Mouse (Mus musculus): Measurements from ENCODE around the gene Runx3. TPM values are rescaled to one million over a fixed set of nuclear protein-coding genes. Genes with fewer than 3 reads are reported as not detected.

Runx3 gene
- 19.0 TPM for polyA plus RNA-seq (2017; shearing (Covaris generic))

DNA sequence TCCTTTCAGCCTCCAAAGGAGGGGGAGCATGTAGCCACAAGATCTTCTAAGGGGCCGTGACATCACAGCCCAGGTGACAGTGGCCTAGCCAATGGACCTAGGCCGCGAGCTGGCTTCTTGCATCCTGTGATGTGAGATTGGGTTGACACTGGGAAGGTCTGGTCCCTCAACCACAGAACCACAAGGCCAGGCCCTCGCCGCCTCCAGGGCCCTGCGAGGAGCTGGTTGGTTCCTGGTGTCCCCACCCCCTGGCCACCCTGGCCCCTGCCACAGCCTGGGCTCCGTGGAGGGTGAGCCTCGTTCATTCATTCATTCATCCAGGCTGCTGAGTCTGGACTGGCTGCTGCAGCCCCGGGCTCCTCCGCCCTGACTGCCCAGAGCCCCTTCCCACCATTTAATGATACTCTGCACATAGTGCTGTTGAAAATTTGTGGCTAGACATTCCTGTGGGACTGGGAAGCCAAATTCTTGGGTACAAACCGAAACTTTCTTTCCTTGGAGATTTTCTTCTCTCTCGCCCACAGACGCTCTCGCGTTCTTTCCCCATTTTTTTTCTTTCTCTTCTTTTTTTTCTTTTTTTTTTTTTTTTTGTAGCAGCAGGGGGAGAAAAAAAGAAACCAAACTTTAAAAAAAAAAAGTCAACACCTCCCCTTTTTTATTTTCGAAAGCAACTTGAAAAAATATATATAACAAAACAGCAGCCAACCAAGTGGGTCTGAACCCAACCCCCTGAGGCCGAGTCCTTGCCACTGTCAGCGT, at the start of gene Runx3:
TSS of gene Runx3 (plus strand) at position 311 of the 759 bp plus-strand sequence.

Other genes with a start within 250 kb of the Runx3 start
- 474 TPM for gene Tmem50a, start 205.6 kb upstream of the Runx3 start, polyA plus RNA-seq (2017; shearing (Covaris generic))
- gene Rsrp1, start 197.1 kb upstream of the Runx3 start, polyA plus RNA-seq (2017; shearing (Covaris generic)): 755 TPM
- gene Syf2, start 189.8 kb upstream of the Runx3 start, polyA plus RNA-seq (2017; shearing (Covaris generic)): 211 TPM
- gene Clic4, start 152.2 kb downstream of the Runx3 start, polyA plus RNA-seq (2017; shearing (Covaris generic)): 22.2 TPM
- 188 TPM for gene Srrm1, start 232.7 kb downstream of the Runx3 start, polyA plus RNA-seq (2017; shearing (Covaris generic))